Mouse (Mus musculus): ENCODE results near the gene Rara. TPM values are rescaled to one million over a fixed set of nuclear protein-coding genes. Genes with fewer than 3 reads are reported as not detected.

Gene Rara
- polyA plus RNA-seq (2012; rRNA removed): 3.5 and 4.5 TPM in 2 replicates

GRCm38 (mm10) chr11:98927438-98928076 lies at the start of gene Rara:
Gene Rara (plus strand): TSS chr11:98927818.

GRCm38 (mm10) chr11:98907437-98908173 lies 20.0 kb upstream of the Rara start, which contains the start of gene Cdc6:
Gene Cdc6 (plus strand): TSS chr11:98907801.

GRCm38 (mm10) chr11:98982773-98983133 lies 55.1 kb downstream of the Rara start, which contains the start of gene Gjd3:
Gene Gjd3 (minus strand): TSS chr11:98983016.

GRCm38 (mm10) chr11:99023500-99024467 lies 96.2 kb downstream of the Rara start, which contains the start of gene Top2a:
Gene Top2a (minus strand): TSS chr11:99024189.

Other genes starting within 250 kb of the Rara start
- gene Psmd3, start 245.3 kb upstream of the Rara start, polyA plus RNA-seq (2012; rRNA removed): 62.1 and 63.2 TPM in 2 replicates
- gene Csf3, start 226.6 kb upstream of the Rara start, polyA plus RNA-seq (2012; rRNA removed): not detected in 2 replicates
- 17.2 and 18.6 TPM in 2 replicates for gene Med24, start 198.4 kb upstream of the Rara start, polyA plus RNA-seq (2012; rRNA removed)
- gene Thra, start 187.2 kb upstream of the Rara start, polyA plus RNA-seq (2012; rRNA removed): 11.4 and 13.3 TPM in 2 replicates
- gene Nr1d1, start 152.5 kb upstream of the Rara start, polyA plus RNA-seq (2012; rRNA removed): 0.97 and 1.4 TPM in 2 replicates
- 16.2 and 18.9 TPM in 2 replicates for gene Msl1, start 132.3 kb upstream of the Rara start, polyA plus RNA-seq (2012; rRNA removed)
- gene Casc3, start 122.9 kb upstream of the Rara start, polyA plus RNA-seq (2012; rRNA removed): 9.3 and 11.4 TPM in 2 replicates
- 0.62 and 0.85 TPM in 2 replicates for gene Rapgefl1, start 91.0 kb upstream of the Rara start, polyA plus RNA-seq (2012; rRNA removed)
- 1.7 and 2.3 TPM in 2 replicates for gene Wipf2, start 64.2 kb upstream of the Rara start, polyA plus RNA-seq (2012; rRNA removed)
- 13.2 and 13.4 TPM in 2 replicates for gene Cdc6, start 20.0 kb upstream of the Rara start, polyA plus RNA-seq (2012; rRNA removed)
- 0.07 TPM in 1 of 2 replicates, not detected in the other for gene Gjd3, start 55.2 kb downstream of the Rara start, polyA plus RNA-seq (2012; rRNA removed)
- gene Top2a, start 96.4 kb downstream of the Rara start, polyA plus RNA-seq (2012; rRNA removed): 47.3 and 52.6 TPM in 2 replicates
- 245 and 283 TPM in 2 replicates for gene Igfbp4, start 113.4 kb downstream of the Rara start, polyA plus RNA-seq (2012; rRNA removed)
- gene Tns4, start 161.5 kb downstream of the Rara start, polyA plus RNA-seq (2012; rRNA removed): 0.39 and 0.40 TPM in 2 replicates
- 0.63 and 0.85 TPM in 2 replicates for gene Ccr7, start 227.3 kb downstream of the Rara start, polyA plus RNA-seq (2012; rRNA removed)

Measured in liver, embryonic 18 days (tissue).